Mouse (Mus musculus): ENCODE measurements at regions not wholly inside any gene's neighbourhood (a gene's known extent, or its start where the extent isn't known, plus 50 kb on each side); places are given as distances from the start of the nearest gene placed in this dataset.

- TF ChIP-seq GATA1 (IDR thresholded peaks at IDR 0.05; ENCODE audit: borderline replicate concordance, low read length) (no peak), FLI1 (IDR thresholded peaks at IDR 0.05; ENCODE audit: low read length) (no peak)
These were observed 97.3 kb upstream of the Tmem189 start for GRCm38 (mm10) chr2:167786951-167787350.

Data from megakaryocyte, embryonic 14.5 days (primary cell).